Mouse (Mus musculus): ENCODE measurements around the gene Etl4.

DNA sequence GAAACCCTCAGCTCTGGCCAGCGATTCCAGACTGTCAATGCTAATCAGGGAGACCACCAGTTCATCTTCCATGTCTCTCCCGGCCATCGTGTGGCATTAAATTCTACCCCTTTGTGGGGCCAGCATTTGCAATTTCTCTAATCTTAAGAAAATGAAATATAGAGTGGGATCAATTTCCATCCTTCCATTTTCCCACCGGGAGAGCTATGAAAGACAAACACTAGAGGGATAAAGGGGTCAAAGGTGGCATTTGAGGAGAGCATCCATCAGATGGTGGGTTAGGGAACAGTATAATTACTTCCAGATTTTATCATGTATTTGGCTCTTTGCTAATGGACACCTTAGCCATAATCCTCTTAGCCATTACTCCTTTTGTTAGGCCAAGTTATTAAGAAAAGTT lies 321.8 kb downstream of the Etl4 start:
- TF ChIP-seq MAFK (IDR thresholded peaks at IDR 0.05; ENCODE audit: insufficient read depth, low read depth, low read length) = no peak
- TF ChIP-seq CHD2 (IDR thresholded peaks at IDR 0.05; ENCODE audit: low read depth, low read length) = no peak

All from ES-E14 (cell line).